21 mouse cellular contexts compared by ENCODE assay signal in the genomic region with DNA sequence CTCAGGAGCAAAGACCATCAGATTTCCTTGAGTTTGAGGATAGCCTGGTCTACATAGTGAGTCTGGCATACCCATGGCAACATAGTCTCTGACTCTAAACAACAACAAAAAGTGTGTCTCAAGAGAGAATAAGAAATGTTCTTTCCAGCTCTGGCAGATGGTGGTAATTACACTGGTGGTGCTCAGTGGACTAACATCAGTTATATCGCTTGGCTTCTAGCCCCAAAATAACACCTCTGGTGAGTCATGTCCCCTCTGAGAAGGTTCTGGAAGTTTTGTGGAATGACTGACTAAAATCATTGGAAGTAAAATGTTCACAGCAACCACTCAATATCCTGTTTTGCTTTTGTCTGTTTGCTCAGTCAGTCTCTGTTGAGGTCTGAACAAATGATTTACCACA.
"Had no signal": no experiment of that assay in that cellular context is flagged by ENCODE, and none has a peak within 500 bp of the region (broad histone marks: within the 10 kb centered on the region; RNA-seq: fewer than 3 reads in every experiment).

No protein-coding gene starts in this region.

- H3K4me3 ChIP-seq: layer of hippocampus, adult 2 months; left cerebral cortex, adult 2 months; limb, embryonic 12.5 days; liver, embryonic 12.5 days; liver, embryonic 15.5 days; lung, embryonic 15.5 days; midbrain, embryonic 12.5 days had no signal

- H3K36me3 ChIP-seq: limb, embryonic 12.5 days; liver, embryonic 12.5 days; liver, embryonic 15.5 days; lung, embryonic 15.5 days; midbrain, embryonic 12.5 days had no signal

- H3K27ac ChIP-seq: layer of hippocampus, adult 2 months; left cerebral cortex, adult 2 months; limb, embryonic 12.5 days; liver, embryonic 12.5 days; liver, embryonic 15.5 days; lung, embryonic 15.5 days; midbrain, embryonic 12.5 days; stomach, postnatal 0 days had no signal

- H3K4me1 ChIP-seq: limb, embryonic 12.5 days; liver, embryonic 12.5 days; liver, embryonic 15.5 days; lung, embryonic 15.5 days; midbrain, embryonic 12.5 days had no signal

- H3K9ac ChIP-seq: limb, embryonic 12.5 days; liver, embryonic 12.5 days; liver, embryonic 15.5 days; lung, embryonic 15.5 days; midbrain, embryonic 12.5 days had no signal

- ATAC-seq: liver, embryonic 12.5 days; midbrain, embryonic 16.5 days had no signal

- H3K27me3 ChIP-seq: limb, embryonic 12.5 days; liver, embryonic 12.5 days; liver, embryonic 15.5 days; lung, embryonic 15.5 days; midbrain, embryonic 12.5 days had no signal

- DNase-seq: kidney, adult 18-20 months; kidney, adult 9 months; kidney, postnatal 25 days; layer of hippocampus, adult 9-11 months; liver; lung, adult 18-20 months; lung, postnatal 10 days; lung, postnatal 4 days; right cerebral cortex, postnatal 25 days; thymus, adult 2 months; thymus, postnatal 14 days; thymus, postnatal 4 days had no signal

- H3K9me3 ChIP-seq: limb, embryonic 12.5 days; liver, embryonic 12.5 days; liver, embryonic 15.5 days; lung, embryonic 15.5 days; midbrain, embryonic 12.5 days had no signal

- H3K4me2 ChIP-seq: limb, embryonic 12.5 days; liver, embryonic 12.5 days; liver, embryonic 15.5 days; lung, embryonic 15.5 days; midbrain, embryonic 12.5 days had no signal
